Mouse (Mus musculus) thymus, adult 2 months (tissue): ENCODE measurements at regions not wholly inside any gene's neighbourhood (a gene's known extent, or its start where the extent isn't known, plus 50 kb on each side); places are given as distances from the start of the nearest gene placed in this dataset.

ENCODE experiments used
- DNase-seq: peaks from one replicate; pipeline ENCODE4 v3.0.0; 2021
- H3K27ac ChIP-seq: fragments of 200-500 bp; 2 replicates; pipeline ENCODE4 v1.5.1; 2012; ENCODE audit warnings: low read length, control low read depth; ENCODE audit not compliant: control insufficient read depth, insufficient read depth
- H3K27me3 ChIP-seq: fragments of 200-500 bp; 2 replicates; pipeline ENCODE4 v1.6.1; 2012; ENCODE audit warnings: mild to moderate bottlenecking, low read length, moderate library complexity, mixed read lengths; ENCODE audit not compliant: control insufficient read depth, insufficient read depth
- H3K36me3 ChIP-seq: fragments of 200-500 bp; 2 replicates; pipeline ENCODE4 v1.6.1; 2012; ENCODE audit warnings: mild to moderate bottlenecking, low read length, moderate library complexity; ENCODE audit not compliant: control insufficient read depth, insufficient read depth
- H3K4me1 ChIP-seq: fragments of 200-500 bp; replicated peaks from 2 replicates; pipeline ENCODE4 v1.6.1; 2012; ENCODE audit warnings: low read length; ENCODE audit not compliant: control insufficient read depth, insufficient read depth
- H3K4me3 ChIP-seq: fragments of 200-500 bp; 2 replicates; pipeline ENCODE4 v1.5.1; 2012; ENCODE audit warnings: mild to moderate bottlenecking, low read length, control low read depth, moderate library complexity; ENCODE audit not compliant: control insufficient read depth, insufficient read depth
- CTCF ChIP-seq: fragments of 200-500 bp; IDR thresholded peaks from 2 replicates; pipeline ENCODE4 v1.5.1; 2012; ENCODE audit warnings: mild to moderate bottlenecking, control low read depth, low read length, moderate library complexity, borderline replicate concordance; ENCODE audit not compliant: control insufficient read depth, poor library complexity, insufficient read depth; ENCODE audit errors: extremely low read depth
- POLR2A ChIP-seq: fragments of 200-500 bp; IDR thresholded peaks from 2 replicates; pipeline ENCODE4 v1.6.1; 2012; ENCODE audit warnings: mild to moderate bottlenecking, low read length, control low read depth, moderate library complexity; ENCODE audit not compliant: control insufficient read depth, poor library complexity, insufficient read depth; ENCODE audit errors: extremely low read depth
- WGBS: fragments of 180-500 bp; shearing (Covaris S2); methylation state at CpG from one replicate; pipeline ENCODE4 v1.1.7; 2018; 5-methylcytosine and 5-hydroxymethylcytosine counted together

GRCm38 (mm10) chrX:11829411-11830002, 330.6 kb downstream of the Bcor start:
- TF ChIP-seq CTCF, result no peak
- no peak for TF ChIP-seq POLR2A
- Histone ChIP-seq H3K4me3 (no peak overlapping the region), H3K36me3 (no peaks in the 10 kb centered on the region), H3K27me3 (no peaks in the 10 kb centered on the region), H3K4me1 (no peaks in the 10 kb centered on the region), H3K27ac (no peak overlapping the region)
- DNase-seq, result no peak
- WGBS, result 87% methylated on average over 12 of the region's 12 CpGs

- H3K36me3 ChIP-seq, result no peaks in the 10 kb centered on the region
- 83% methylated on average over 5 of the region's 5 CpGs for WGBS
- DNase-seq, result no peak
- H3K27me3 ChIP-seq, result no peaks in the 10 kb centered on the region
- H3K4me1 ChIP-seq, result no peaks in the 10 kb centered on the region
- H3K27ac ChIP-seq, result no peak overlapping the region
- H3K4me3 ChIP-seq, result no peak overlapping the region
- no peak for TF ChIP-seq CTCF
- no peak for TF ChIP-seq POLR2A
Measured at GRCm38 (mm10) chrX:11837566-11837965, 322.6 kb downstream of the Bcor start.

GRCm38 (mm10) chrX:11839665-11840245, 320.4 kb downstream of the Bcor start:
- 37% methylated on average over 12 of the region's 12 CpGs for WGBS
- DNase-seq, result no peak
- H3K4me3 ChIP-seq, result no peak overlapping the region

GRCm38 (mm10) chrX:11840319-11841035, 319.7 kb downstream of the Bcor start:
- 0 out of 2 replicates have a peak, but pooled peaks cover 3% of the 10 kb centered on the region for H3K4me1 ChIP-seq
- no peak for TF ChIP-seq CTCF
- TF ChIP-seq POLR2A, result no peak
- H3K4me3 ChIP-seq, result no peak overlapping the region
- H3K36me3 ChIP-seq, result no peaks in the 10 kb centered on the region
- 65% methylated on average over 11 of the region's 11 CpGs for WGBS
- no peak overlapping the region for H3K27ac ChIP-seq
- no peaks in the 10 kb centered on the region for H3K27me3 ChIP-seq
- DNase-seq, result no peak

More at GRCm38 (mm10) chrX:11839665-11840245, 320.4 kb downstream of the Bcor start:
- no peaks in the 10 kb centered on the region for H3K27me3 ChIP-seq
- H3K27ac ChIP-seq, result no peak overlapping the region
- TF ChIP-seq CTCF (no peak), POLR2A (no peak)
- H3K4me1 ChIP-seq, result no peaks in the 10 kb centered on the region
- no peaks in the 10 kb centered on the region for H3K36me3 ChIP-seq

GRCm38 (mm10) chrX:11845566-11845965, 314.6 kb downstream of the Bcor start:
- WGBS, result 3% methylated on average over 2 of the region's 2 CpGs
- Histone ChIP-seq H3K27ac (no peak overlapping the region), H3K27me3 (no peaks in the 10 kb centered on the region), H3K36me3 (no peaks in the 10 kb centered on the region), H3K4me3 (no peak overlapping the region), H3K4me1 (peaks cover 5% of the 10 kb centered on the region; the same call in 1 of the 2 replicates)
- DNase-seq, result no peak
- TF ChIP-seq POLR2A (no peak), CTCF (no peak)

GRCm38 (mm10) chrX:11855910-11856309, 304.2 kb downstream of the Bcor start:
- TF ChIP-seq POLR2A (no peak), CTCF (no peak)

GRCm38 (mm10) chrX:11859396-11859795, 300.8 kb downstream of the Bcor start:
- no peak overlapping the region for H3K27ac ChIP-seq
- H3K27me3 ChIP-seq, result no peaks in the 10 kb centered on the region
- H3K4me3 ChIP-seq, result no peak overlapping the region
- 78% methylated on average over 9 of the region's 9 CpGs for WGBS
- TF ChIP-seq POLR2A (no peak), CTCF (no peak)
- no peak for DNase-seq
- no peaks in the 10 kb centered on the region for H3K36me3 ChIP-seq
- no peaks in the 10 kb centered on the region for H3K4me1 ChIP-seq

More at GRCm38 (mm10) chrX:11855910-11856309, 304.2 kb downstream of the Bcor start:
- Histone ChIP-seq H3K4me1 (peaks cover 6% of the 10 kb centered on the region), H3K4me3 (no peak overlapping the region), H3K27me3 (no peaks in the 10 kb centered on the region), H3K27ac (no peak overlapping the region), H3K36me3 (no peaks in the 10 kb centered on the region)
- WGBS, result 88% methylated on average over 4 of the region's 4 CpGs
- DNase-seq, result no peak
